Mouse (Mus musculus): ENCODE measurements at regions not wholly inside any gene's neighbourhood (a gene's known extent, or its start where the extent isn't known, plus 50 kb on each side); places are given as distances from the start of the nearest gene placed in this dataset.
"Not testable (repeated sequence)": the region's sequence is repeated elsewhere in the genome, so short reads cannot be mapped to it uniquely, and the experiment has no call there.

- DNase-seq: peak; percentile 20
Measured at GRCm38 (mm10) chr1:103986867-103987266, 781.5 kb upstream of the Cdh20 start.

- not testable (repeated sequence) for DNase-seq
Measured at GRCm38 (mm10) chr1:104002906-104003305, 765.4 kb upstream of the Cdh20 start.

GRCm38 (mm10) chr1:104029670-104030069 lies 738.7 kb upstream of the Cdh20 start:
- no peak for DNase-seq

- DNase-seq: no peak
Measured at GRCm38 (mm10) chr1:104048440-104048839, 719.9 kb upstream of the Cdh20 start.

GRCm38 (mm10) chr1:104049169-104049948 lies 719.0 kb upstream of the Cdh20 start:
- no peak for DNase-seq
